Mouse (Mus musculus): ENCODE measurements around the gene Phyh.

Gene Phyh

GRCm38 (mm10) chr2:4918860-4919739, at the start of gene Phyh:
Gene Phyh (plus strand): TSS chr2:4919019.
- peak; percentile 90 for DNase-seq (ENCODE audit: low spot score)

GRCm38 (mm10) chr2:4872740-4873139, 46.1 kb upstream of the Phyh start:
- DNase-seq (ENCODE audit: low spot score), result no peak

- no peak for DNase-seq (ENCODE audit: low spot score)
Measured at GRCm38 (mm10) chr2:4873331-4873730, 45.5 kb upstream of the Phyh start.

DNA sequence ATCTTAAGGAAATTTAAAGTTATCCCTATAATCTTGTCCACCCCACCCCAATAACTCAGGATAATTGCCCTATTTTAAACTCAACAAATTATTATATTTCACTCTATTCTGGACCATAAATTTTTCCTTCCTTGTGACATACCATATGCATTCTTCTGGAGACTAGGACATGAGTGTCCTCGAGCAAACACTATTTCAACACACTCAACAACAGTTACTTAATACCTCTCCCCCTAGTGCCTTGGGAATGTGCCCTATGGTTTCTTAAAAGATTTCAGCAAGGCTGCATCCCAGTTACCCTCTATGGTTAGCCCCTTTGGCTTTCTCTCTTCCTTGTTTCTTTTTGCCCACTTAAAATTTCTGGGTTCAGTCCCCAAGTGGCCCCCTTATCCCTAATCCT, 43.7 kb upstream of the Phyh start:
- no peak for DNase-seq (ENCODE audit: low spot score)

DNA sequence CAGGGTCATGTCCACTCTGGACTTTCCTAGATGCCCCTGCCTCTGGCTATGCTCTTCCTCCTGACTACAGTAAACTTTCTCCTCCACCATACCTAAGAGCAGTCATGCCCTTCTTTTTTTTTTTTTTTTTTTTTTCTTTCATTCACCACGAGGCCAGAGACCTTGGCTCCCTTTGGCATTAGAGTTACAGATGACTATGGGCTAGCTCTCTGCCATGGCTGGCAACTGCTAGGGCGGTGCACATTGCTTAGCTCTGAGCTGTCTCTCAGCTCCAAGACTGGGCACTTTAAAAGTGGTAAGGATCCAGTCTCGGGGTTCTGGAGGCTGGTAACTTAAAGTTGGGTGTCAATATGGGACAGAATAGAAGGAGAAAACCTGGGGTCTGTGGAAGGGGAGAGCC, 42.7 kb upstream of the Phyh start:
- DNase-seq (ENCODE audit: low spot score), result no peak

- DNase-seq (ENCODE audit: low spot score), result peak; percentile 16
Measured at GRCm38 (mm10) chr2:4880737-4881349, 38.0 kb upstream of the Phyh start.

- DNase-seq (ENCODE audit: low spot score), result peak; percentile 83
Measured at GRCm38 (mm10) chr2:4881350-4882248, 37.2 kb upstream of the Phyh start, which contains the start of gene Sephs1. Gene Sephs1 (plus strand): TSS chr2:4881564.

DNA sequence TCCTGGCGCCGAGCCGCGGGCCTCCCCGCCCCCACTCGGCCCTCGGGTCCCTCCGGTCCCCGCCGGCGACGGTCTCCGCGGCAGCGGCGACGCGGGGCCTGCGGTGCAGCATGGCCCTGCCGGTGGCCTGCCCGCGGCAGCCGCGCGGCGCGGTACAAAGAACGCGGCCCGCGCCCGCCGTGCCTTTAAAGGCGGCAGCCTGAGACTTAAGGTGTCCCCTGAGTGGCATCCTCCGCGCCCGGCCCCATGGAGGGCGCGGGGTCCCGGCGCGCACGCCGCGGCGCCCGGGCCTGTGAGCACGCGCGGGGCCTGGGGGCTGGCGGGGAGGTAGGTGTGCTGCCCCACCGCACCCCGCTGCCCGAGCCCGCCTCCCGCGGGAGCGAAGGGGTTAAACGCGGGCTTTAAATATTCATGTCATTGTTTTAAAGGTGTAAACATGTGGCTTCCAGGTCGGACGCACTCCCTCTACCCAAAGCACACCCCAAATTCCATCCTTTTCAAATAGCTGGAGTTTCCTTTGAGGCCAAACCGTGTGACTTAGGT, 36.5 kb upstream of the Phyh start:
- peak; percentile 74 for DNase-seq (ENCODE audit: low spot score)

DNA sequence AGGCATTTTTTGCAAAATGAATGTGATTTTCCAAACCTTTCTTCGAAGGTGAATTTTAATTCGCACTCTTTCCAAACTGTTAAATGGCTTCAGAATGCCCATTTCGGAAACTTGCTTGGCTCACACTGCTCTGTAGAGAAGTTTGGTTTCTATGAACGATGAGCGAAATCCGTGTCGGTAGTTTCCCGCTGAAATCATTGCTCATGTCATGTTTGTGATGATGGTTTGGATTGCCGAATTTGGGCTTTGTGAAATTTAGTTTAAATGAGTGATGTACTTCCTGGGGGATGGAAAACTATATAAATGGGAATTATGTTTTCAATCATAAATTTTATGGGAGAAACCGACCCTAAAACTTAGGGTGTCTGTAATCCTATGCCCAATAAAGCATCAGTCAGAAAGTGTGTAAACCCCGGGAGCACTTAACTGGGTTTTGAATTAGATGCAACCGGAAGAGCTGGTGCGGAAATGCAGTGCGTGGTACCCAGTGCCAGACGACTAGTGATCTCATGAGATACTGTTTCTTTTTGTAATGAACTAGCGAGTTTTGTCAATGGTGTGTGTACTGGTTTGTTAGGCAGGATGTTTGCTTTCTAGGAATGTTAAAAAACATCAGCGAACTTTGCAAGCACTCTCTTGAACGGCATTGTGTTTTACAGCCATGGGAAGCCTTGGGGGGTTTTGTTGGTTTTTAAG, 35.7 kb upstream of the Phyh start:
- DNase-seq (ENCODE audit: low spot score), result no peak

- DNase-seq (ENCODE audit: low spot score), result no peak
Measured at GRCm38 (mm10) chr2:4886896-4887295, 31.9 kb upstream of the Phyh start.

GRCm38 (mm10) chr2:4895598-4895997, 23.2 kb upstream of the Phyh start:
- DNase-seq (ENCODE audit: low spot score), result no peak

DNA sequence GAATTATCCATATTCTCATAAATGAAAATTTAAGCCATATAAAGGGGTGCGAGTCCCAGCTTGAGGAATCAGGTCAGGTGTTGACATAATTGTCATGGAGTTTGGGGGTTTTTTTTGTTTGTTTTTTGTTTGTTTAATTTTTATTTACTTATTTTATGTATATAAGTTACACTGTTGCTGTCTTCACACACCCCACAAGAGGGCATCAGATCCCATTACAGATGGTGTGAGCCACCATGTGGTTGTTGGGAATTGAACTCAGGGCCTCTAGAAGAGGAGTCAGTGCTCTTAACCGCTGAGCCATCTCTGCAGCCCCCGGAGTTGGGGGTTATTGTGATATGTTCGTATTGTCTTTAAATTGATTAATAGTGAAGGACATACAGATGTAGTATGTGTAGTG, 21.8 kb upstream of the Phyh start:
- DNase-seq (ENCODE audit: low spot score), result no peak

GRCm38 (mm10) chr2:4900624-4901023, 18.2 kb upstream of the Phyh start:
- no peak for DNase-seq (ENCODE audit: low spot score)

DNA sequence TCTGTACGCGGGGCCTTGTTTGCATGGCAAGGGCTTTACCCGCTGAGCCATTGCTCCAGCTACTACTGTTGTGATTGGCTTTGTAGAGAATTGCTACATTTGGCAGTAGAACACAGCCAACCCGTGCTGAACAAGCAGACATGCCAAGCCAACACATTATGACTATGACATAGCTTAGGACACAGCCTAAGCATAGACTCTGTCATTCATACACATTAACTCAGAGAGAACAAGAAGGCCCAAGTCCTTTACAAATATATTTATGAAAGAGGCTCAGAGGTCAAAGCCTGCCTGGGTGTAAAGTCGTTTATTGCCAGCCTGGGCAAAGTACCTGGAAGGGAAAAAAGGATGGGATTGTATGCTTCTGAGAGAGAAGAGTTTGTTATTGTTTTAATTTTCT, 16.5 kb upstream of the Phyh start:
- no peak for DNase-seq (ENCODE audit: low spot score)

- no peak for DNase-seq (ENCODE audit: low spot score)
Measured at GRCm38 (mm10) chr2:4907120-4907519, 11.7 kb upstream of the Phyh start.

GRCm38 (mm10) chr2:4907916-4908315, 10.9 kb upstream of the Phyh start:
- no peak for DNase-seq (ENCODE audit: low spot score)

- no peak for DNase-seq (ENCODE audit: low spot score)
Measured at GRCm38 (mm10) chr2:4908771-4909315, 10.0 kb upstream of the Phyh start.

GRCm38 (mm10) chr2:4909909-4910308, 8.9 kb upstream of the Phyh start:
- DNase-seq (ENCODE audit: low spot score), result no peak

- no peak for DNase-seq (ENCODE audit: low spot score)
Measured at GRCm38 (mm10) chr2:4910521-4910920, 8.3 kb upstream of the Phyh start.

DNA sequence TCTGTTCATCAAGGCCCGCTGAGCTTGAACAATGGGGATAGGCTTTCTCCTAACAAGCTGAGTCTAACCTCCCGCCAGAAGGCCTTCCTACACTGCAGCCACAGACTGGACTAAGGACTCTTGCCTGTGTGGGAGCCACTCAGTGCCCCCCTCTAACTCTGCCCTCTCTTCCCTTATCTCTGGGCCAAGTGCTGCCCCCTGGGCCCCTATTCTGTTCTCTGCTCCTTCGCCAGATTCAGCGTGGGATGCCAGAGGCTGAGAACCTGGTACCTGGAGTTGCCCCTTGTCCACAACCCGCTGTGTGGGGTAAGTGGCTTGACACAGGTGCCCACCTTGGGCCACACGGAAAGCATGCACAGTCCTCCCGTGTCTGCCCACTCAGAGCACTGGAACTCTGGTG, 4.9 kb upstream of the Phyh start:
- no peak for DNase-seq (ENCODE audit: low spot score)

- no peak for DNase-seq (ENCODE audit: low spot score)
Measured at GRCm38 (mm10) chr2:4916037-4916436, 2.8 kb upstream of the Phyh start.
